Mouse (Mus musculus) bone marrow macrophage, adult 2 months (primary cell): ENCODE data around the gene Helz.

ENCODE experiments used
- CTCF ChIP-seq: IDR thresholded peaks from 2 replicates; pipeline ENCODE4 v1.5.1; 2012; ENCODE audit warnings: low read depth, mild to moderate bottlenecking, low read length, moderate library complexity
- POLR2A ChIP-seq: IDR thresholded peaks from 2 replicates; pipeline ENCODE4 v1.6.1; 2012; ENCODE audit warnings: mild to moderate bottlenecking, low read depth, low read length, borderline replicate concordance

GRCm38 (mm10) chr11:107538994-107539393 is 8.7 kb upstream of the Helz start:
- TF ChIP-seq POLR2A: no peak
- no peak for TF ChIP-seq CTCF
